Mouse (Mus musculus): ENCODE data around the gene Arhgef7. TPM values are rescaled to one million over a fixed set of nuclear protein-coding genes. Genes with fewer than 3 reads are reported as not detected.

Gene Arhgef7
- total and polyA plus RNA-seq, 2 experiments from 2014 or later: 49.2 to 77.1 TPM

DNA sequence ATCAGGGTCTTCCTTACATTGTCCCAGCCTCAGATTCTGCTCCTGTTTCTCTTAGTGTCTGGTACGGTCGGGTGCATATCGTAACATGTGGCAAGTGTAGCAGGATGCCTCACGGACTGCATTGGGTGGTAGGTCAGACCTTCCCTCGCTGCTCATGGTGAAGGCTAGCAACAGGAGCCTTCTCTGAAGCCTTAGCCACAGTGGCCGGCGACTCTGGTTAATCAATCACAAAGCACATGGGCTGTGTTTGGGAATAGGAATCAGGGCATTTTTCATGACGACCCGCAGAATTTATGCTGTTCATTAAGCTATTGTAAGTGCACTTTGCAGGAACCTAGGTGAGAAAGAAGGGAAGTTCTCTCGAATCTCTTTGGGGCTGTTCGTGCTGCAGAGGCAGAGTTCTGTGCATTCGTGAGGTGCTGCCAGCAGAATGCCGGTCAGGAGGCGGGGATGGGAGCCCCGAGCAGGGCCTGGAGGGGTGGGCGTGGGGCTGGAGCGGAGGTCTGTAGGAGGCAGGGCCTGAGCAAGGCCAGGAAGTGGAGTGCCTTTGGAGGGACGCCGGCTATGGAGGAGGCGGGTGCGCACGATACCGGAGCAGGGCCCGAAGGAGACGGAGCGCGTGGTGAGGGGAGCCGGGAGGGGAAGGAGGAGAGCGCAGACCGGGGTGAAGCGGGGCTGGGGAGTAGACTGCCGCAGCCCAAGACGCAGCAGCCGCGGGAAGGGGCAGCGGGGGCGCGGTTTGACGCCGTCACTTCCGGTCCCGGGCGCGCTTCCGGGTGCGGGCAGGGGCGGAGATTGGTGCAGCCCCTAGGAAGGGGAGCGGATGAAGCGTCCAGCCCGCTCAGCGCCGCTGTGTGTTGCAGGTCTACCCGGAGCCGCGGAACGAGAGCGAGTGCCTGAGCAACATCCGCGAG lies 30.3 kb downstream of the Arhgef7 start:
- Histone ChIP-seq H3K4me1 (ENCODE audit: control insufficient read depth, insufficient read depth) (peaks cover 16% of the 10 kb centered on the region), H3K9me3 (replicated peaks; ENCODE audit: control insufficient read depth, low read length) (no peaks in the 10 kb centered on the region), H3K4me3 (ENCODE audit: low read depth, low read length) (peak overlapping the region; percentile 98), H3K27me3 (ENCODE audit: control insufficient read depth, insufficient read depth, low read length) (no peaks in the 10 kb centered on the region), H3K9ac (replicated peaks; ENCODE audit: low read depth, low read length) (peak overlapping the region; percentile 90), H3K27ac (ENCODE audit: low read depth) (peak overlapping the region; percentile 84), H3K36me3 (replicated peaks; ENCODE audit: control insufficient read depth, insufficient read depth, low read length) (no peaks in the 10 kb centered on the region), H3K4me2 (ENCODE audit: low read depth, low read length) (peak overlapping the region; percentile 97)
- ATAC-seq (ENCODE audit: insufficient read depth, low read depth) (peak; percentile 91), DNase-seq (ENCODE audit: low spot score) (peak; percentile 74)
- TF ChIP-seq CTCF (IDR thresholded peaks at IDR 0.05; ENCODE audit: low read depth): no peak
- WGBS: 3% methylated on average over 47 of the region's 59 CpGs

DNA sequence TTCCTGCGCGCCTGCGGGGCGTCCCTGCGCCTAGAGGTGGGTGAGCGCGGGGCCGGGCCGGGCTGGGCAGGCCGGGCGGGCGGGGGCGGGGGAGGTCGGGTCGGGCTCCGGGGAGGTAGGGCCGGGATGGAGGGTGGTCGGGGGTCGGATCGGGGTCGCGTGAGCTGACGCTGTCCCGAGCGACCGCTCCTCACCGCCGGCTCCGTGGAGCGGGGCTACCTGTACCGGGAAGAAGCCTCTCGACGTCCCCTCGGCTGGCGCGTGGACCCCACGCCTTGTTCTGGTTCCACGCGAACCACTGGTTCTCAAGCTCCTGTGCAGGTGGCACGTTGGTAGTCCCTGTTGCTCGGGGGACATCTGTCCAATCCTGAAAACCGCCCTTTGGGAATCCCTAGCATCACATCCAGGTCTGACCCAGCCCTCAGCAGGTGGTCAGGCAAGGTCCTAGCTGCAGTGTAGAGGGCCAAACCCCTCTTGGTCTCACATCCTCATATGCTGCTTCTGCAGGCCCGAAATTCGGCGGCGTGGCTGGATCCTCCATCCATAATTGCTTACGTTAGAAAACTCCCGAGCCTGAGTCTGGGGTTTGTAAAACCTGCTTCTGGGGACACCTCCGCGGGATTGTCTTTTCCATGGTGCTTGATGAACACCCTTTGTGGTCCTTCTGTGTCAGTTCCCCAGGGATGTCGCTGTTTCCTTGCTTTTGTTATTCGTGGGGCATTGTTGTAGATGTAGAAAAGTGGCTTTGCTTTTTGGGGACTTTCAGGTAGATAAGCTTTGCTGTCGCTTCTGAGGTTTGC lies 31.2 kb downstream of the Arhgef7 start:
- Histone ChIP-seq H3K4me2 (ENCODE audit: low read depth, low read length) (peak overlapping the region; percentile 97), H3K27me3 (ENCODE audit: control insufficient read depth, insufficient read depth, low read length) (no peaks in the 10 kb centered on the region), H3K9me3 (replicated peaks; ENCODE audit: control insufficient read depth, low read length) (no peaks in the 10 kb centered on the region), H3K36me3 (replicated peaks; ENCODE audit: control insufficient read depth, insufficient read depth, low read length) (no peaks in the 10 kb centered on the region), H3K4me3 (ENCODE audit: low read depth, low read length) (peak overlapping the region; percentile 98), H3K9ac (replicated peaks; ENCODE audit: low read depth, low read length) (peak overlapping the region; percentile 90), H3K4me1 (ENCODE audit: control insufficient read depth, insufficient read depth) (peaks cover 16% of the 10 kb centered on the region), H3K27ac (ENCODE audit: low read depth) (peak overlapping the region; percentile 84)
- ATAC-seq (ENCODE audit: insufficient read depth, low read depth) (peak; percentile 10; the same call in 1 of the 2 replicates), DNase-seq (ENCODE audit: low spot score) (no peak)
- TF ChIP-seq CTCF (IDR thresholded peaks at IDR 0.05; ENCODE audit: low read depth) (0 out of 2 replicates have a peak, but pooled peaks have one; percentile 5), EP300 (IDR thresholded peaks at IDR 0.05; ENCODE audit: low read depth) (no peak)
- 2% methylated on average over 40 of the region's 53 CpGs for WGBS

DNA sequence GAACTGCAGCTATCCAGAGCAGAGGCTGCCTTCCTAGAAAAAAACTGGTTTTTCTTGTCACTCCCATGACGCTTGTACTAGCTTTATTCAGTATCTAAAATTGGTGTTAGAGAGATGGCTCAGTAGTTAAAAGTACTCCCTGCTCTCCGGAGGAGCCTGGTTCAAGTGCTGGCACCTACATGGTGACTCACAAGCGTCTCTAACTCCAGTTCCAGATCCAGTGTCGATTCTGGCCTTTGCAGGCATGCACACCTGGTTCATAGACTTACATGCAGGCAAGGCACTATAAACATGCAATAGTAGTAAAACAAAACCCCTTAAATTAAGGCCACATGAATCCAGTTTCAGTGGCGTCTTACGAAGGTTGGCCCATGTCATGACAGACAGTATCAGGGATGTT lies 34.0 kb downstream of the Arhgef7 start:
- Histone ChIP-seq H3K4me2 (ENCODE audit: low read depth, low read length) (no peak overlapping the region), H3K4me1 (ENCODE audit: control insufficient read depth, insufficient read depth) (peaks cover 16% of the 10 kb centered on the region), H3K27ac (ENCODE audit: low read depth) (no peak overlapping the region), H3K27me3 (ENCODE audit: control insufficient read depth, insufficient read depth, low read length) (no peaks in the 10 kb centered on the region), H3K4me3 (ENCODE audit: low read depth, low read length) (no peak overlapping the region), H3K36me3 (replicated peaks; ENCODE audit: control insufficient read depth, insufficient read depth, low read length) (0 out of 2 replicates have a peak, but pooled peaks cover 3% of the 10 kb centered on the region), H3K9ac (replicated peaks; ENCODE audit: low read depth, low read length) (no peak overlapping the region), H3K9me3 (replicated peaks; ENCODE audit: control insufficient read depth, low read length) (no peaks in the 10 kb centered on the region)
- no peak for TF ChIP-seq EP300 (IDR thresholded peaks at IDR 0.05; ENCODE audit: low read depth)
- TF ChIP-seq CTCF (IDR thresholded peaks at IDR 0.05; ENCODE audit: low read depth): no peak
- no peak for DNase-seq (ENCODE audit: low spot score)
- ATAC-seq (ENCODE audit: insufficient read depth, low read depth): no peak
- 84% methylated on average over 6 of the region's 6 CpGs for WGBS

DNA sequence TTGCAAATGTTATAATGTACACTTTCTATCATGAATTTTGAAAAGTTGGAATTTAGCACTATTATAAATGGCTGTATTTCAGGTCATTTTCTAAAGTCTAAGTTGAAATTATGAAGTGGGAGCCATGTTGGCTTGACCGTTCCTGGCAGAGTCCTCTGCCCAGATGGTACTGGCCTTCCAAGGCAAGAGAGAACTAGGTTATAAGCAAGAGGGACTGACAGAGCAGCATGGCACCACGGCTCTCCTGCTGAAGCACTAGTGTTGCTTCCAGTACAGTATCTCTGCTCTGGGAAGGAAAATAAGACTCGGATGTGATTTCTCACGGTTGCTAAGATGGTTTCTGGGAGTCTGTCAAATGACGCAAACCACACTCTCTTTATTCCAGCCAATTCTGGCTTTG lies 34.5 kb downstream of the Arhgef7 start:
- Histone ChIP-seq H3K27ac (ENCODE audit: low read depth) (no peak overlapping the region), H3K4me2 (ENCODE audit: low read depth, low read length) (no peak overlapping the region), H3K4me3 (ENCODE audit: low read depth, low read length) (no peak overlapping the region), H3K4me1 (ENCODE audit: control insufficient read depth, insufficient read depth) (peaks cover 16% of the 10 kb centered on the region), H3K9ac (replicated peaks; ENCODE audit: low read depth, low read length) (no peak overlapping the region), H3K27me3 (ENCODE audit: control insufficient read depth, insufficient read depth, low read length) (no peaks in the 10 kb centered on the region), H3K36me3 (replicated peaks; ENCODE audit: control insufficient read depth, insufficient read depth, low read length) (peaks cover 7% of the 10 kb centered on the region; the same call in 1 of the 2 replicates), H3K9me3 (replicated peaks; ENCODE audit: control insufficient read depth, low read length) (no peaks in the 10 kb centered on the region)
- TF ChIP-seq CTCF (IDR thresholded peaks at IDR 0.05; ENCODE audit: low read depth): no peak
- TF ChIP-seq EP300 (IDR thresholded peaks at IDR 0.05; ENCODE audit: low read depth): no peak
- 44% methylated on average over 5 of the region's 5 CpGs for WGBS
- DNase-seq (ENCODE audit: low spot score) (no peak), ATAC-seq (ENCODE audit: insufficient read depth, low read depth) (no peak)

DNA sequence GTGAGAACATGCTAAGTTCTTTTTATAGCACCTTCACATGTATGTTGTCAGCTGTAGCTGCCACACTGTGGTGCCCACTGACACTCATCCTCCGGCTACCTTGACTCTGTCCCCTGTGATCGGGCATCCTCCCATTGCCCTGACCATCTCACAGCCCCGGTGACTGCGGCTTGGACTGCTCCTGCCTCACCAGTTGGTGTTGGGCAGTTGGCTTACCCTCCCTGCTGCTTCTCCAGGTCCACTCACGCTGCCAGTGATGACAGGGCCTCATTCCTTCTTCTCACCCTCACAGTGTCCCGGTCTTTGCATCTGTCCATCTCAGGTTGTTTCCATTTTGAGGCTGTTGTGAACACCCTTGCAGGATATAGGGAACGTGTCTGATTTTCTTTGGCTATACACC lies 35.3 kb downstream of the Arhgef7 start:
- WGBS: 67% methylated on average over 7 of the region's 7 CpGs
- TF ChIP-seq EP300 (IDR thresholded peaks at IDR 0.05; ENCODE audit: low read depth) (no peak), CTCF (IDR thresholded peaks at IDR 0.05; ENCODE audit: low read depth) (no peak)
- Histone ChIP-seq H3K4me2 (ENCODE audit: low read depth, low read length) (no peak overlapping the region), H3K36me3 (replicated peaks; ENCODE audit: control insufficient read depth, insufficient read depth, low read length) (peaks cover 13% of the 10 kb centered on the region; the same call in 1 of the 2 replicates), H3K4me1 (ENCODE audit: control insufficient read depth, insufficient read depth) (peaks cover 12% of the 10 kb centered on the region), H3K4me3 (ENCODE audit: low read depth, low read length) (no peak overlapping the region), H3K9me3 (replicated peaks; ENCODE audit: control insufficient read depth, low read length) (no peaks in the 10 kb centered on the region), H3K27ac (ENCODE audit: low read depth) (no peak overlapping the region), H3K9ac (replicated peaks; ENCODE audit: low read depth, low read length) (no peak overlapping the region), H3K27me3 (ENCODE audit: control insufficient read depth, insufficient read depth, low read length) (no peaks in the 10 kb centered on the region)
- DNase-seq (ENCODE audit: low spot score) (no peak), ATAC-seq (ENCODE audit: insufficient read depth, low read depth) (no peak)
